9 mouse cellular contexts compared by ENCODE assay signal in genomic region chr10:14195778-14196650, GRCm38 (mm10).
DNase-seq lines count a peak whose midpoint lies in the region; ATAC-seq and TF ChIP-seq lines count a peak whose summit lies in the region.
"Had no signal": no experiment of that assay in that cellular context is flagged by ENCODE, and none has a peak within 500 bp of the region (broad histone marks: within the 10 kb centered on the region; RNA-seq: fewer than 3 reads in every experiment).

No protein-coding gene starts in this region.

- no peaks in the 10 kb centered on the region for H3K9me3 ChIP-seq in kidney, postnatal 0 days (replicated peaks; ENCODE audit: low read length)
- H3K9me3 ChIP-seq in midbrain, embryonic 10.5 days (replicated peaks) = no peaks in the 10 kb centered on the region
- H3K9me3 ChIP-seq: neural tube, embryonic 13.5 days had no signal

- 0 out of 2 replicates have a peak overlapping the region, but pooled peaks have one; percentile 10 for H3K9ac ChIP-seq in kidney, postnatal 0 days (ENCODE audit: low read depth, low read length)
- H3K9ac ChIP-seq: neural tube, embryonic 13.5 days had no signal

- peak; percentile 56 to 63 for DNase-seq in cerebellum, postnatal 10 days
- peak; percentile 80 for DNase-seq in kidney, postnatal 0 days (ENCODE audit: low spot score)
- DNase-seq in midbrain, embryonic 10.5 days (ENCODE audit: low spot score) = peak; percentile 19
- DNase-seq in spleen, postnatal 36 days (ENCODE audit: low spot score in 2 of 2) = no peak
- no peak for DNase-seq in lung, adult 18-20 months
- no peak for DNase-seq in urinary bladder, adult 18-20 months (ENCODE audit: low spot score in 2 of 2)

- TF ChIP-seq CTCF in cortical plate, adult 2 months (IDR thresholded peaks at IDR 0.05; ENCODE audit: extremely low read depth, insufficient read depth, low read length) = no peak
- TF ChIP-seq CTCF in kidney, postnatal 0 days (IDR thresholded peaks at IDR 0.05; ENCODE audit: low read depth) = no peak

- no peaks in the 10 kb centered on the region for H3K36me3 ChIP-seq in kidney, postnatal 0 days (ENCODE audit: insufficient read depth, low read length)
- no peaks in the 10 kb centered on the region for H3K36me3 ChIP-seq in midbrain, embryonic 10.5 days
- H3K36me3 ChIP-seq: neural tube, embryonic 13.5 days had no signal

- TF ChIP-seq POLR2A in cortical plate, adult 2 months (IDR thresholded peaks at IDR 0.05; ENCODE audit: extremely low read depth, insufficient read depth, low read length) = 0 out of 2 replicates have a peak, but pooled peaks have one; percentile 35

- no peak for ATAC-seq in cerebellum, adult (ENCODE audit: insufficient number of reproducible peaks, low FRiP score, low TSS enrichment)
- no peak; the same call in 1 of the 2 replicates for ATAC-seq in kidney, postnatal 0 days (replicated peaks; ENCODE audit: low FRiP score, low read depth)

- peaks cover 21% of the 10 kb centered on the region for H3K4me1 ChIP-seq in cortical plate, adult 2 months (ENCODE audit: control insufficient read depth, insufficient read depth, low read length)
- 0 out of 2 replicates have a peak, but pooled peaks cover 3% of the 10 kb centered on the region for H3K4me1 ChIP-seq in kidney, postnatal 0 days (replicated peaks; ENCODE audit: insufficient read depth, low read length)
- peaks cover 26% of the 10 kb centered on the region for H3K4me1 ChIP-seq in midbrain, embryonic 10.5 days

- H3K4me2 ChIP-seq in kidney, postnatal 0 days (ENCODE audit: low read length) = peak overlapping the region; percentile 46
- H3K4me2 ChIP-seq: neural tube, embryonic 13.5 days had no signal

- 29% methylated on average over 17 of the region's 17 CpGs for WGBS in kidney, postnatal 0 days
- 71% methylated on average over 17 of the region's 17 CpGs for WGBS in midbrain, embryonic 10.5 days

- H3K27me3 ChIP-seq in kidney, postnatal 0 days (ENCODE audit: insufficient read depth, low read length) = no peaks in the 10 kb centered on the region
- H3K27me3 ChIP-seq in midbrain, embryonic 10.5 days (ENCODE audit: low read depth, poor library complexity, severe bottlenecking) = no peaks in the 10 kb centered on the region
- H3K27me3 ChIP-seq: neural tube, embryonic 13.5 days had no signal

- H3K4me3 ChIP-seq in cortical plate, adult 2 months (ENCODE audit: insufficient read depth, low read length) = no peak overlapping the region
- no peak overlapping the region for H3K4me3 ChIP-seq in kidney, postnatal 0 days (replicated peaks; ENCODE audit: low read depth, low read length)
- H3K4me3 ChIP-seq in midbrain, embryonic 10.5 days = no peak overlapping the region
- H3K4me3 ChIP-seq: neural tube, embryonic 13.5 days had no signal

- peak overlapping the region; percentile 79 for H3K27ac ChIP-seq in cortical plate, adult 2 months (ENCODE audit: insufficient read depth, low read length)
- 0 out of 2 replicates have a peak overlapping the region, but pooled peaks have one; percentile 5 for H3K27ac ChIP-seq in kidney, postnatal 0 days
- H3K27ac ChIP-seq in midbrain, embryonic 10.5 days (replicated peaks) = peak overlapping the region; percentile 63
- H3K27ac ChIP-seq: neural tube, embryonic 13.5 days had no signal

Comparison
In these comparisons a context has a peak if more than half of its experiments do, and no peak if none do; other contexts are left out.
1. DNase-seq: peak in cerebellum, postnatal 10 days (2 of 2), kidney, postnatal 0 days (single experiment) and midbrain, embryonic 10.5 days (single experiment); none in spleen, postnatal 36 days (0 of 2), lung, adult 18-20 months (0 of 2) and urinary bladder, adult 18-20 months (0 of 2).
2. H3K27ac ChIP-seq: peak in every context shown above with its lines; median percentile 79 in cortical plate, adult 2 months; 63 in midbrain, embryonic 10.5 days; 5 in kidney, postnatal 0 days.